Mouse (Mus musculus) CH12.LX (cell line): ENCODE data around the gene Igf1r. TPM values are rescaled to one million over a fixed set of nuclear protein-coding genes. Genes with fewer than 3 reads are reported as not detected.

Experiments used
- DNase-seq: peaks from one replicate; pipeline ENCODE4 v3.0.0-alpha.2; 2013; ENCODE audit errors: extremely low read depth
- H3K27ac ChIP-seq: 2 replicates; pipeline ENCODE4 v1.5.1; 2012; ENCODE audit warnings: low read depth, mild to moderate bottlenecking, control low read depth, moderate library complexity; ENCODE audit not compliant: insufficient read depth
- H3K27me3 ChIP-seq: replicated peaks from 2 replicates; pipeline ENCODE3; 2012; ENCODE audit warnings: inconsistent platforms
- H3K36me3 ChIP-seq, 2 experiments: replicated peaks in 1 of 2; 2 replicates each; pipeline versions ENCODE3 to v1.6.1; 2012; ENCODE audit warnings: inconsistent platforms in 1 of 2, low read length in 1 of 2, mild to moderate bottlenecking in 1 of 2, mixed read lengths in 1 of 2, moderate library complexity in 1 of 2; ENCODE audit not compliant: control insufficient read depth in 1 of 2, insufficient read depth in 1 of 2
- H3K4me1 ChIP-seq, 2 experiments: 2 replicates each; pipeline ENCODE4 v1.6.1; 2012; ENCODE audit warnings: inconsistent platforms in 1 of 2, moderate library complexity in 1 of 2; ENCODE audit not compliant: insufficient read depth in 2 of 2, control insufficient read depth in 1 of 2
- H3K4me2 ChIP-seq: 2 replicates; pipeline ENCODE4 v1.6.1; 2012; ENCODE audit warnings: low read depth, mild to moderate bottlenecking, control low read depth; ENCODE audit not compliant: poor library complexity, insufficient read depth, severe bottlenecking
- H3K4me3 ChIP-seq, 3 experiments: fragments of 150-350 bp in 1 of 3; sonication (generic) in 1 of 3; replicated peaks in 1 of 3; 2 replicates each; pipeline versions ENCODE3 to v1.5.1; 2011 to 2012; ENCODE audit warnings: low read depth in 2 of 3, low read length in 2 of 3, mild to moderate bottlenecking in 2 of 3, moderate library complexity in 2 of 3, control low read depth in 1 of 3, improper control_type of control experiment in 1 of 3, inconsistent platforms in 1 of 3, mixed read lengths in 1 of 3; ENCODE audit not compliant: poor library complexity in 1 of 3
- H3K79me2 ChIP-seq: replicated peaks from 2 replicates; pipeline ENCODE4 v1.6.1; 2012; ENCODE audit warnings: mild to moderate bottlenecking, moderate library complexity; ENCODE audit not compliant: control insufficient read depth, poor library complexity, insufficient read depth, severe bottlenecking; ENCODE audit errors: extremely low read depth
- H3K9ac ChIP-seq: 2 replicates; pipeline ENCODE4 v1.6.1; 2012; ENCODE audit warnings: low read depth, mild to moderate bottlenecking, control low read depth, moderate library complexity; ENCODE audit not compliant: insufficient read depth
- H3K9me3 ChIP-seq: replicated peaks from 2 replicates; pipeline ENCODE3; 2012; ENCODE audit warnings: low read length, inconsistent platforms, mixed read lengths
- CHD2 ChIP-seq: IDR thresholded peaks from 2 replicates; pipeline ENCODE4 v1.6.1; 2011; ENCODE audit warnings: low read length, improper control_type of control experiment
- CTCF ChIP-seq, 2 experiments: IDR thresholded peaks in 1 of 2; conservative IDR thresholded peaks in 1 of 2; 2 replicates each; pipeline ENCODE4 v1.5.1; 2011 to 2012; ENCODE audit warnings: low read depth in 2 of 2, low read length in 2 of 2, improper control_type of control experiment in 1 of 2, inconsistent platforms in 1 of 2, mild to moderate bottlenecking in 1 of 2, moderate library complexity in 1 of 2
- ELF1 ChIP-seq: IDR thresholded peaks from 2 replicates; pipeline ENCODE4 v1.6.1; 2014; ENCODE audit warnings: low read depth, mild to moderate bottlenecking, inconsistent platforms, low read length, improper control_type of control experiment
- EP300 ChIP-seq: IDR thresholded peaks from 2 replicates; pipeline ENCODE4 v1.6.1; 2011; ENCODE audit warnings: low read length, improper control_type of control experiment
- HCFC1 ChIP-seq: IDR thresholded peaks from 2 replicates; pipeline ENCODE4 v1.6.1; 2012; ENCODE audit warnings: low read depth, mild to moderate bottlenecking, inconsistent platforms, low read length, improper control_type of control experiment
- IRF4 ChIP-seq: IDR thresholded peaks from 2 replicates; pipeline ENCODE4 v1.6.1; 2014; ENCODE audit warnings: low read depth, mild to moderate bottlenecking, inconsistent platforms, low read length, improper control_type of control experiment
- JUN ChIP-seq: IDR thresholded peaks from 2 replicates; pipeline ENCODE4 v1.6.1; 2011; ENCODE audit warnings: low read depth, mild to moderate bottlenecking, low read length, improper control_type of control experiment, moderate library complexity; ENCODE audit not compliant: insufficient read depth
- JUND ChIP-seq: conservative IDR thresholded peaks from 2 replicates; pipeline ENCODE4 v1.6.1; 2011; ENCODE audit warnings: low read depth, low read length, improper control_type of control experiment
- KAT2A ChIP-seq: IDR thresholded peaks from 2 replicates; pipeline ENCODE4 v1.6.1; 2012; ENCODE audit warnings: low read length, improper control_type of control experiment, inconsistent platforms; ENCODE audit not compliant: insufficient replicate concordance
- MAFK ChIP-seq: IDR thresholded peaks from 2 replicates; pipeline ENCODE4 v1.6.1; 2011; ENCODE audit warnings: low read length, improper control_type of control experiment; ENCODE audit not compliant: insufficient replicate concordance
- MEF2A ChIP-seq: IDR thresholded peaks from 2 replicates; pipeline ENCODE4 v1.6.1; 2014; ENCODE audit warnings: low read depth, mild to moderate bottlenecking, inconsistent platforms, low read length, improper control_type of control experiment, borderline replicate concordance
- MXI1 ChIP-seq: IDR thresholded peaks from 2 replicates; pipeline ENCODE4 v1.6.1; 2011; ENCODE audit warnings: mild to moderate bottlenecking, low read depth, low read length, improper control_type of control experiment
- MYC ChIP-seq: IDR thresholded peaks from 2 replicates; pipeline ENCODE4 v1.6.1; 2011; ENCODE audit warnings: low read depth, mild to moderate bottlenecking, improper control_type of control experiment, low read length
- NELFE ChIP-seq: IDR thresholded peaks from 2 replicates; pipeline ENCODE4 v1.6.1; 2011; ENCODE audit warnings: low read depth, low read length, improper control_type of control experiment
- POLR2A ChIP-seq: IDR thresholded peaks from 2 replicates; pipeline ENCODE4 v1.6.1; 2011; ENCODE audit warnings: low read depth, mild to moderate bottlenecking, improper control_type of control experiment, low read length
- POLR2AphosphoS2 ChIP-seq: IDR thresholded peaks from 2 replicates; pipeline ENCODE4 v1.6.1; 2011; ENCODE audit warnings: low read depth, low read length, improper control_type of control experiment
- RAD21 ChIP-seq: IDR thresholded peaks from 2 replicates; pipeline ENCODE4 v1.6.1; 2011; ENCODE audit warnings: low read depth, mild to moderate bottlenecking, low read length, improper control_type of control experiment, moderate library complexity
- SIN3A ChIP-seq: IDR thresholded peaks from 2 replicates; pipeline ENCODE4 v1.6.1; 2012; ENCODE audit warnings: low read length, improper control_type of control experiment, inconsistent platforms
- SMC3 ChIP-seq: IDR thresholded peaks from 2 replicates; pipeline ENCODE4 v1.6.1; 2011; ENCODE audit warnings: low read depth, low read length, improper control_type of control experiment
- UBTF ChIP-seq: IDR thresholded peaks from 2 replicates; pipeline ENCODE4 v1.6.1; 2012; ENCODE audit warnings: low read depth, mild to moderate bottlenecking, inconsistent platforms, low read length, improper control_type of control experiment, moderate library complexity
- ZC3H11A ChIP-seq: IDR thresholded peaks from 2 replicates; pipeline ENCODE4 v1.6.1; 2012; ENCODE audit warnings: low read depth, mild to moderate bottlenecking, inconsistent platforms, low read length, improper control_type of control experiment
- ZNF384 ChIP-seq: IDR thresholded peaks from 2 replicates; pipeline ENCODE4 v1.6.1; 2012; ENCODE audit warnings: low read depth, low read length, improper control_type of control experiment, inconsistent platforms
- dilution Hi-C: fragments of 300-500 bp; cut with MboI; formaldehyde crosslinking; loops from 2 replicates; pipeline ENCODE4 v1.14.3; 2020; ENCODE audit warnings: low sequenced_read_pairs; ENCODE audit not compliant: extremely low pct_unique_long_range_greater_than_20kb, extremely low pct_ligation_motif_present
- in situ Hi-C: fragments of 300-500 bp; cut with MboI; formaldehyde crosslinking; loops from 3 replicates; pipeline ENCODE4 v1.14.3; 2019; ENCODE audit warnings: low sequenced_read_pairs, low pct_ligation_motif_present, low pct_unique_long_range_greater_than_20kb, mixed read lengths
- polyA plus RNA-seq: library from polyadenylated mRNA; unstranded; fragments of >175 nt; gene quantifications from 2 replicates; pipeline ENCODE4 v1.2.1, GENCODE M21; 2012; ENCODE audit warnings: low read depth; ENCODE audit not compliant: insufficient read length
- total RNA-seq, 2 experiments: library from RNA; depleted of rRNA; stranded (reverse); fragments of 300-350 nt in 1 of 2; fragments of >200 nt in 1 of 2; gene quantifications; 2 replicates each; pipeline ENCODE4 v1.2.3; 2012 to 2014

Gene Igf1r
- total and polyA plus RNA-seq, 3 experiments, result 0.19 to 1.6 (median 0.29) TPM

DNA sequence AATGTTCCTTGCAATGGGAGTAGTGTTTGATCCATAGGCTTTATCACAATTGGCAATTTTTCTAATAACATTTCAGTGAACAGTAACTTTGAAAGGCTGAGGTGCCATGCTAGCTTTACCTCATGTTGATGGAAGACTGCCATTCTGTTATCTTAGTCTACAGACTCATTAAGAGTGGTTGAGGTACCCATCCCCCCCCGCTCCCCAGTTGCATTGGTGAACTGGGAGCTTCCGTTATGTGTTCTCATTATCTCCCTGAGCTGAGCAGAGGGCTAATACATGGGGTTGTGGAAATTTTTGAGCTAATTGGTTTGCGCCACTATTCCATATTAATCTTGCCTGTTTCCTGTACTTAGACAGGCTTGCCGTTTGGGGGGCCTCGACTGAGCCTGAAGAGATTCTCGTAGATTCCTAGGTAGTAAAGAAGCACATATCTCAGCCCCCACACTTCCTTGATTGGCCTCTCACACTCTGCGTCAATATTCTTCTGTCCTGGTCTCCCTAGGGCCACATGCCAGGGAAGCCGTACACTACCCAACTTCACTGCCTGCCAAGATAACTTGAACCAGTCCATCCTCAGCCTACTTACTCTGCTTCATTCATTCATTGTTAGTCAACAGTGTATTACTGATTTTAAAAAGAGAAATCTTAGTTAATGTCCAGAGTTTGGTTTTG lies 139.8 kb downstream of the Igf1r start:
- H3K4me2 ChIP-seq, result no peak overlapping the region
- no peaks in the 10 kb centered on the region for H3K27me3 ChIP-seq
- no peak overlapping the region for H3K4me3 ChIP-seq
- in situ Hi-C loops (no loop called here), dilution Hi-C loops (no loop called here)
- H3K4me1 ChIP-seq, result peaks cover 4 to 14% of the 10 kb centered on the region in 2 experiments; a peak in 2 of 4 replicates
- H3K79me2 ChIP-seq, result no peaks in the 10 kb centered on the region
- no peak for TF ChIP-seq CTCF (conservative IDR thresholded peaks at IDR 0.05 in 1 of 2, IDR thresholded peaks at IDR 0.05 in 1 of 2; ENCODE audit: low read depth in 2 of 2, low read length in 2 of 2)
- no peak for TF ChIP-seq IRF4
- TF ChIP-seq ELF1, result no peak
- no peak for DNase-seq
- H3K9ac ChIP-seq, result no peak overlapping the region
- H3K9me3 ChIP-seq, result no peaks in the 10 kb centered on the region
- no peaks in the 10 kb centered on the region for H3K36me3 ChIP-seq
- no peak overlapping the region for H3K27ac ChIP-seq

DNA sequence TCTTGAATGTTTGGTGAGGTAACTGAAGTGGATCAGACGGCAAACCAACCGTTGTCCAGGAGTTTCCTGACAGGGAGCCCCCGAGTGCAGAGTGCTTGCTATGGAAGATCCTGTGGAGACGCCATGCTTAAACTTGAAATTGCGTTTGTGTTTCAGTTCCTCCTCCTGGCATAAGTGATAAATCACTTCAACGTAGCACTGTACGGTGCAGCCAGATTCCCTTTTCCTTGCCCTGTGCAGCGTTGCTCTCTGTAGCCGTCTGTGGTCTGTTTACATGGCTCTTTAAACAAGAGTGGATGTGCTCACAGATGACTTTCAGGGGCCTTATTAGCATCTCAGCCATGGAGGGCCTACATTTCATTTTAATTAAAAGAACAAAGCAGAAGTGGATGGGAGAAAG lies 141.2 kb downstream of the Igf1r start:
- no peak overlapping the region for H3K4me3 ChIP-seq
- TF ChIP-seq CTCF (conservative IDR thresholded peaks at IDR 0.05 in 1 of 2, IDR thresholded peaks at IDR 0.05 in 1 of 2; ENCODE audit: low read depth in 2 of 2, low read length in 2 of 2), result no peak
- TF ChIP-seq KAT2A, result no peak
- TF ChIP-seq SIN3A, result no peak
- no peak for TF ChIP-seq HCFC1
- TF ChIP-seq UBTF, result no peak
- TF ChIP-seq ZC3H11A, result no peak
- no peak for TF ChIP-seq NELFE
- TF ChIP-seq MXI1, result no peak
- no peak for TF ChIP-seq ZNF384
- no peak for TF ChIP-seq JUN
- TF ChIP-seq, all 38 proteins: peak for 0
- Histone ChIP-seq H3K4me1 (peaks cover 0 to 6% of the 10 kb centered on the region in 2 experiments; a peak in 2 of 4 replicates), H3K27ac (no peak overlapping the region), H3K79me2 (no peaks in the 10 kb centered on the region), H3K9me3 (no peaks in the 10 kb centered on the region), H3K4me2 (no peak overlapping the region), H3K36me3 (no peaks in the 10 kb centered on the region), H3K27me3 (no peaks in the 10 kb centered on the region), H3K9ac (no peak overlapping the region)
- in situ Hi-C loops, result no loop called here
- dilution Hi-C loops, result no loop called here
- DNase-seq, result no peak

DNA sequence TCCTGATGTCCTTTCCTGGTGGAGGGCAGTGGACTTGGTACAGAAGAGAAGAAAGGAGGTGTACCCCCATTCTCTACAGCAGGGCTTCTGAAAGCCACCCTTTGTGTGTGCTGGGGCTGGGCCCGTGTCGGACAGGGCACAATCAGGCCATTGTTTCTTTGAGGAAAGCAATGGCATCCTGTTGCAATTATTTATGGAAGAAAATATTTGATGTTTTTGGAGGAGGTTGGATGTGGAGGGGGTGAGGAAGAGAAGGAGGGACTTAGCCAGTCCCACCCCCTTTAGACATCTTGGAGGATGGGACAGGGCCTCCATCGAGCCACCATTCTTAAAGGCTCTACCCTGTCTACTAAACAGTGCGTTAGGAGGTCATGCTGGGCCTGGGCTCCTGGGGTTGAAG lies 142.9 kb downstream of the Igf1r start:
- dilution Hi-C loops, result no loop called here
- DNase-seq, result no peak
- TF ChIP-seq MEF2A (no peak), CHD2 (no peak), ELF1 (no peak), UBTF (no peak), MYC (no peak), POLR2A (no peak), RAD21 (no peak), EP300 (no peak), JUND (no peak), POLR2AphosphoS2 (no peak), ZC3H11A (no peak), CTCF (conservative IDR thresholded peaks at IDR 0.05 in 1 of 2, IDR thresholded peaks at IDR 0.05 in 1 of 2; ENCODE audit: low read depth in 2 of 2, low read length in 2 of 2) (no peak), MXI1 (no peak), SMC3 (no peak), HCFC1 (no peak), MAFK (no peak), ZNF384 (no peak)
- TF ChIP-seq, all 38 proteins: peak for 0
- Histone ChIP-seq H3K27me3 (no peaks in the 10 kb centered on the region), H3K4me3 (no peak overlapping the region), H3K36me3 (no peaks in the 10 kb centered on the region), H3K27ac (no peak overlapping the region), H3K4me1 (peaks cover 0 to 6% of the 10 kb centered on the region in 2 experiments; a peak in 2 of 4 replicates), H3K79me2 (no peaks in the 10 kb centered on the region), H3K4me2 (no peak overlapping the region), H3K9ac (no peak overlapping the region), H3K9me3 (no peaks in the 10 kb centered on the region)
- in situ Hi-C loops, result no loop called here
